Mouse (Mus musculus): ENCODE data around the gene Ube2q1. TPM values are rescaled to one million over a fixed set of nuclear protein-coding genes. Genes with fewer than 3 reads are reported as not detected.

The Ube2q1 gene
- polyA plus RNA-seq, 2 experiments: 24.0 to 47.0 TPM

- 79% methylated on average over 15 of the region's 15 CpGs for WGBS
- no peak for DNase-seq (ENCODE audit: low spot score)
Observed at GRCm38 (mm10) chr3:89802876-89803275, 29.5 kb downstream of the Ube2q1 start.

GRCm38 (mm10) chr3:89805179-89805578 lies 31.8 kb downstream of the Ube2q1 start:
- DNase-seq (ENCODE audit: low spot score): no peak
- Histone ChIP-seq H3K4me2 (replicated peaks; ENCODE audit: low read depth, low read length, severe bottlenecking) (no peak overlapping the region), H3K9ac (ENCODE audit: low read depth, low read length, severe bottlenecking) (no peak overlapping the region), H3K4me1 (ENCODE audit: control insufficient read depth, insufficient read depth, low read length) (no peaks in the 10 kb centered on the region), H3K27ac (replicated peaks; ENCODE audit: low read depth, low read length) (no peak overlapping the region), H3K4me3 (replicated peaks; ENCODE audit: low read length) (no peak overlapping the region), H3K36me3 (ENCODE audit: control insufficient read depth, insufficient read depth, low read length) (no peaks in the 10 kb centered on the region), H3K9me3 (ENCODE audit: control insufficient read depth, low read length) (no peaks in the 10 kb centered on the region), H3K27me3 (ENCODE audit: control insufficient read depth, insufficient read depth, low read length) (no peaks in the 10 kb centered on the region)
- ATAC-seq (ENCODE audit: low FRiP score, low read depth): no peak
- WGBS: 60% methylated on average over 4 of the region's 4 CpGs
- no peak for TF ChIP-seq POLR2A (IDR thresholded peaks at IDR 0.05; ENCODE audit: borderline replicate concordance, extremely low read depth, insufficient read depth, insufficient read length)

More at GRCm38 (mm10) chr3:89802876-89803275, 29.5 kb downstream of the Ube2q1 start:
- Histone ChIP-seq H3K9ac (ENCODE audit: low read depth, low read length, severe bottlenecking) (no peak overlapping the region), H3K4me3 (replicated peaks; ENCODE audit: low read length) (no peak overlapping the region), H3K4me1 (ENCODE audit: control insufficient read depth, insufficient read depth, low read length) (no peaks in the 10 kb centered on the region), H3K9me3 (ENCODE audit: control insufficient read depth, low read length) (no peaks in the 10 kb centered on the region), H3K27me3 (ENCODE audit: control insufficient read depth, insufficient read depth, low read length) (no peaks in the 10 kb centered on the region), H3K27ac (replicated peaks; ENCODE audit: low read depth, low read length) (no peak overlapping the region), H3K4me2 (replicated peaks; ENCODE audit: low read depth, low read length, severe bottlenecking) (no peak overlapping the region), H3K36me3 (ENCODE audit: control insufficient read depth, insufficient read depth, low read length) (no peaks in the 10 kb centered on the region)
- no peak for TF ChIP-seq POLR2A (IDR thresholded peaks at IDR 0.05; ENCODE audit: borderline replicate concordance, extremely low read depth, insufficient read depth, insufficient read length)
- ATAC-seq (ENCODE audit: low FRiP score, low read depth): no peak

- no peaks in the 10 kb centered on the region for H3K27me3 ChIP-seq (ENCODE audit: control insufficient read depth, insufficient read depth, low read length)
- WGBS: 90% methylated on average over 2 of the region's 2 CpGs
- H3K4me2 ChIP-seq (replicated peaks; ENCODE audit: low read depth, low read length, severe bottlenecking): no peak overlapping the region
- DNase-seq (ENCODE audit: low spot score) (no peak), ATAC-seq (ENCODE audit: low FRiP score, low read depth) (no peak)
- no peak for TF ChIP-seq POLR2A (IDR thresholded peaks at IDR 0.05; ENCODE audit: borderline replicate concordance, extremely low read depth, insufficient read depth, insufficient read length)
- H3K36me3 ChIP-seq (ENCODE audit: control insufficient read depth, insufficient read depth, low read length): no peaks in the 10 kb centered on the region
- no peak overlapping the region for H3K27ac ChIP-seq (replicated peaks; ENCODE audit: low read depth, low read length)
- no peak overlapping the region for H3K9ac ChIP-seq (ENCODE audit: low read depth, low read length, severe bottlenecking)
- no peak overlapping the region for H3K4me3 ChIP-seq (replicated peaks; ENCODE audit: low read length)
- no peaks in the 10 kb centered on the region for H3K9me3 ChIP-seq (ENCODE audit: control insufficient read depth, low read length)
- H3K4me1 ChIP-seq (ENCODE audit: control insufficient read depth, insufficient read depth, low read length): no peaks in the 10 kb centered on the region
Observed at GRCm38 (mm10) chr3:89806751-89807150, 33.3 kb downstream of the Ube2q1 start.

- H3K27me3 ChIP-seq (ENCODE audit: control insufficient read depth, insufficient read depth, low read length): no peaks in the 10 kb centered on the region
- H3K4me3 ChIP-seq (replicated peaks; ENCODE audit: low read length): no peak overlapping the region
- no peak overlapping the region for H3K9ac ChIP-seq (ENCODE audit: low read depth, low read length, severe bottlenecking)
- H3K36me3 ChIP-seq (ENCODE audit: control insufficient read depth, insufficient read depth, low read length): no peaks in the 10 kb centered on the region
- no peak for TF ChIP-seq POLR2A (IDR thresholded peaks at IDR 0.05; ENCODE audit: borderline replicate concordance, extremely low read depth, insufficient read depth, insufficient read length)
- ATAC-seq (ENCODE audit: low FRiP score, low read depth) (no peak), DNase-seq (ENCODE audit: low spot score) (no peak)
- H3K4me1 ChIP-seq (ENCODE audit: control insufficient read depth, insufficient read depth, low read length): no peaks in the 10 kb centered on the region
- no peak overlapping the region for H3K27ac ChIP-seq (replicated peaks; ENCODE audit: low read depth, low read length)
- no peak overlapping the region for H3K4me2 ChIP-seq (replicated peaks; ENCODE audit: low read depth, low read length, severe bottlenecking)
- WGBS: 92% methylated on average over 3 of the region's 3 CpGs
- no peaks in the 10 kb centered on the region for H3K9me3 ChIP-seq (ENCODE audit: control insufficient read depth, low read length)
Observed at GRCm38 (mm10) chr3:89807171-89807570, 33.8 kb downstream of the Ube2q1 start.

- TF ChIP-seq POLR2A (IDR thresholded peaks at IDR 0.05; ENCODE audit: borderline replicate concordance, extremely low read depth, insufficient read depth, insufficient read length): no peak
- Histone ChIP-seq H3K27me3 (ENCODE audit: control insufficient read depth, insufficient read depth, low read length) (no peaks in the 10 kb centered on the region), H3K4me1 (ENCODE audit: control insufficient read depth, insufficient read depth, low read length) (no peaks in the 10 kb centered on the region), H3K9ac (ENCODE audit: low read depth, low read length, severe bottlenecking) (no peak overlapping the region), H3K4me3 (replicated peaks; ENCODE audit: low read length) (no peak overlapping the region), H3K4me2 (replicated peaks; ENCODE audit: low read depth, low read length, severe bottlenecking) (no peak overlapping the region), H3K36me3 (ENCODE audit: control insufficient read depth, insufficient read depth, low read length) (no peaks in the 10 kb centered on the region), H3K9me3 (ENCODE audit: control insufficient read depth, low read length) (no peaks in the 10 kb centered on the region), H3K27ac (replicated peaks; ENCODE audit: low read depth, low read length) (no peak overlapping the region)
- no peak for ATAC-seq (ENCODE audit: low FRiP score, low read depth)
- DNase-seq (ENCODE audit: low spot score): no peak
- WGBS: 73% methylated on average over 5 of the region's 5 CpGs
Observed at GRCm38 (mm10) chr3:89807881-89808280, 34.5 kb downstream of the Ube2q1 start.

- Histone ChIP-seq H3K27ac (replicated peaks; ENCODE audit: low read depth, low read length) (no peak overlapping the region), H3K4me3 (replicated peaks; ENCODE audit: low read length) (no peak overlapping the region), H3K9me3 (ENCODE audit: control insufficient read depth, low read length) (no peaks in the 10 kb centered on the region), H3K36me3 (ENCODE audit: control insufficient read depth, insufficient read depth, low read length) (no peaks in the 10 kb centered on the region), H3K4me2 (replicated peaks; ENCODE audit: low read depth, low read length, severe bottlenecking) (no peak overlapping the region), H3K9ac (ENCODE audit: low read depth, low read length, severe bottlenecking) (no peak overlapping the region), H3K4me1 (ENCODE audit: control insufficient read depth, insufficient read depth, low read length) (no peaks in the 10 kb centered on the region), H3K27me3 (ENCODE audit: control insufficient read depth, insufficient read depth, low read length) (no peaks in the 10 kb centered on the region)
- DNase-seq (ENCODE audit: low spot score) (no peak), ATAC-seq (ENCODE audit: low FRiP score, low read depth) (no peak)
- TF ChIP-seq POLR2A (IDR thresholded peaks at IDR 0.05; ENCODE audit: borderline replicate concordance, extremely low read depth, insufficient read depth, insufficient read length): no peak
- WGBS: 53% methylated on average over 9 of the region's 9 CpGs
Observed at GRCm38 (mm10) chr3:89808638-89809037, 35.2 kb downstream of the Ube2q1 start.

Measured in limb, embryonic 14.5 days (tissue).